Mouse (Mus musculus): ENCODE results near the gene Mtch1.

GRCm38 (mm10) chr17:29301421-29301820, 46.3 kb downstream of the Mtch1 start:
- TF ChIP-seq CTCF (IDR thresholded peaks at IDR 0.05; ENCODE audit: low read depth) (no peak), EP300 (IDR thresholded peaks at IDR 0.05; ENCODE audit: low read depth) (no peak)

Measured in liver, embryonic 14.5 days (tissue).